Mouse (Mus musculus): Measurements from ENCODE around the gene Gpr18. TPM values are rescaled to one million over a fixed set of nuclear protein-coding genes. Genes with fewer than 3 reads are reported as not detected.
A peak's percentile ranks its signal among the peaks of the same experiment; 100 is the strongest.

The Gpr18 gene
- total RNA-seq, 2 experiments from 2014 or later, result not detected

GRCm38 (mm10) chr14:121865162-121865561 lies 50.4 kb downstream of the Gpr18 start:
- intact Hi-C loops (cut with DNase I), result loop anchor here (1.0 to 5.0 kb wide), 2 partner anchors 54 to 197 kb away; no protein-coding TSS in a partner anchor

More at GRCm38 (mm10) chr14:121865162-121865561, 50.4 kb downstream of the Gpr18 start:
- DNase-seq (ENCODE audit: low spot score in 2 of 2), result peak; percentile 69 to 73

Other genes with a start within 250 kb of the Gpr18 start
- 10 to 100 TPM; 91.3 to 92.3 TPM for gene Dock9, start 117.9 kb downstream of the Gpr18 start, total RNA-seq (2021)
- 10 to 100 TPM; 33.7 to 33.8 TPM for gene Ubac2, start 37.2 kb downstream of the Gpr18 start, total RNA-seq (2021)
- gene Gpr183, start 49.4 kb upstream of the Gpr18 start, total RNA-seq (2021), result 1 to 10 TPM in 1 of 2 experiments, under 1 TPM in 1; 0.96 to 1.7 TPM
- gene Timm8a2, start 118.9 kb upstream of the Gpr18 start, total RNA-seq (2021), result not detected
- 100 to 1,000 TPM; 107 to 112 TPM for gene Tm9sf2, start 191.3 kb upstream of the Gpr18 start, total RNA-seq (2021)

All from left cerebral cortex, postnatal 25 days (tissue).